Comparison of ENCODE assay signal across 8 mouse cellular contexts in the genomic region with DNA sequence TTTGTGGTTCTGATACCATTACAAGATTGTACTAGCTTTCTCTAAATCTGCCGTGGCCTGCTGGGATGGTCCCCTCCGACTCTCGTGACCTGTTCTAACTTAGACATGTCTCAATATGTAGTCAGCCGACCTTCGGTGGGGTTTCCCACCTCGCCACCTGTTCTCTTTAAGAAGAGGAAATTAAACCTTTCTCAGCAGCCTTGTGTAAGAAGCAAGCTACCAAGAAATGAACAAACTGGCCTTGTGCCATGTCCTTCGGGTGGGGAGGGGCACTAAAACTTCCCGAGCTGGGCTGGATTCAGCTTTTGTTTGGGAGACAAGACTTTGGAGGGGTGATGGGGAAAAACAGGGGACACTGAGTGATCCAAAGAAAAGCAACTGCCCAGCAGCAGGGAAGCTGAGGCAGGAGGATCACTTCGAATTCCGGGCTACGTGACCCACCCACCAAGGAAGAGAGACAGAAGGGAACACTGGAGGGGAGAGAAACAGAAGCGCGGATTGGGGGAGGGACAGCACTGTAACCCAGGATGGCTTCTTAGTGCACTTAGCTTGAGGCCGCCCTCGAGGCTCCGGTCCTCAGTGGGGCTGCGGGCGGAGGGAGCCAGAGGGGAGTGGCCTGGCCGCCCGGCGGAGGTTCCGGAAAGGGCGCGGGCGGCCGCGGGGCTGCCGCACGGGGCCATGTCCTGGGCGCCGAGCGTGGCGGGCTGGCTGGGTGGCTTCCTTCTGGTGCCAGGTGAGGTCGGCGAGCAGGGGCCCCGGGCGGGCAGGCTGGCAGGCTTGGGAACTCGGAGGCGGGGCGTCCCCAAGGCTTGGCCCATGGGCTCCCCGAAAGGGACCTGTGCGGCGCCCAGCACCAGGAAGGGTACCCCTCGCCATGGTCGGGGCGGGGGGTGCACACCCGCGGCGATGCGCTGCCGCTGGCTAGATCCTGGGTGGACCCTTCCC. TPM values are rescaled to one million over a fixed set of nuclear protein-coding genes. Genes with fewer than 3 reads are reported as not detected.
DNase-seq lines count a peak whose midpoint lies in the region; ATAC-seq and TF ChIP-seq lines count a peak whose summit lies in the region.

Il10rb (plus strand) TSS at position 525 of the 945 bp plus-strand sequence.

- peak; percentile 36; the same call in 1 of the 2 replicates for TF ChIP-seq EP300 in heart, adult 2 months (IDR thresholded peaks at IDR 0.05; ENCODE audit: insufficient read depth, low read depth, low read length)

- peak within 1 kb of the TSS; percentile 82 for H3K27ac ChIP-seq in embryonic facial prominence, embryonic 14.5 days (replicated peaks; ENCODE audit: low read depth, low read length)
- peak within 1 kb of the TSS; percentile 99 for H3K27ac ChIP-seq in heart, adult 2 months
- peak within 1 kb of the TSS; percentile 70 for H3K27ac ChIP-seq in kidney, adult 2 months (ENCODE audit: insufficient read depth, low read depth, low read length)
- peak within 1 kb of the TSS; percentile 73 for H3K27ac ChIP-seq in liver, adult 2 months (replicated peaks; ENCODE audit: insufficient read depth, low read depth, low read length)

- DNase-seq in 3T3-L1 (ENCODE audit: low read depth, low spot score) = peak; percentile 76
- peak; percentile 86 for DNase-seq in adrenal gland, postnatal 25 days
- peak; percentile 81 for DNase-seq in embryonic facial prominence, embryonic 14.5 days (ENCODE audit: low spot score)
- peak; percentile 89 to 92 for DNase-seq in heart, adult 2 months
- peak; percentile 88 for DNase-seq in kidney, adult 2 months
- DNase-seq in liver, adult 2 months (ENCODE audit: extremely low read depth, low read depth, low spot score) = peak; percentile 41
- peak; percentile 39 to 78 for DNase-seq in monocyte, adult 2 months (ENCODE audit: low read depth in 1 of 2, low spot score in 2 of 2)
- peak; percentile 90 to 92 for DNase-seq in spleen, postnatal 36 days (ENCODE audit: low spot score in 2 of 2)

- H3K4me3 ChIP-seq in embryonic facial prominence, embryonic 14.5 days (ENCODE audit: low read depth, low read length) = peak within 1 kb of the TSS; percentile 72
- H3K4me3 ChIP-seq in heart, adult 2 months = peak within 1 kb of the TSS; percentile 63
- H3K4me3 ChIP-seq in kidney, adult 2 months (ENCODE audit: insufficient read depth, low read depth, low read length) = peak within 1 kb of the TSS; percentile 65
- peak within 1 kb of the TSS; percentile 86 for H3K4me3 ChIP-seq in liver, adult 2 months (ENCODE audit: insufficient read depth, low read depth, low read length)

- peak within 1 kb of the TSS; percentile 76 for H3K4me2 ChIP-seq in embryonic facial prominence, embryonic 14.5 days (ENCODE audit: low read depth, low read length)

- no peaks in the 10 kb centered on the region for H3K79me2 ChIP-seq in heart, adult 2 months (replicated peaks; ENCODE audit: control insufficient read depth, insufficient read depth, low read length)
- H3K79me2 ChIP-seq in liver, adult 2 months (ENCODE audit: control insufficient read depth, insufficient read depth, low read length) = no peaks in the 10 kb centered on the region

- 10% methylated on average over 18 of the region's 51 CpGs for whole genome bisulfite sequencing in embryonic facial prominence, embryonic 14.5 days
- WGBS in heart, adult 2 months = 1% methylated on average over 49 of the region's 51 CpGs
- WGBS in kidney, adult 2 months = 2% methylated on average over 50 of the region's 51 CpGs
- 6% methylated on average over 51 of the region's 51 CpGs for WGBS in liver, adult 2 months

- peak; percentile 89 for ATAC-seq in embryonic facial prominence, embryonic 14.5 days (ENCODE audit: low read depth)

- TF ChIP-seq POLR2A in heart, adult 2 months (IDR thresholded peaks at IDR 0.05; ENCODE audit: insufficient read depth, low read depth, low read length) = peak; percentile 68
- TF ChIP-seq POLR2A in kidney, adult 2 months (IDR thresholded peaks at IDR 0.05; ENCODE audit: low read depth, low read length) = no peak
- TF ChIP-seq POLR2A in liver, adult 2 months (IDR thresholded peaks at IDR 0.05; ENCODE audit: extremely low read depth, insufficient read depth, low read length) = peak; percentile 33; the same call in 1 of the 2 replicates

- peaks cover 20% of the 10 kb centered on the region for H3K36me3 ChIP-seq in embryonic facial prominence, embryonic 14.5 days (ENCODE audit: control insufficient read depth, insufficient read depth, low read length)
- H3K36me3 ChIP-seq in heart, adult 2 months (ENCODE audit: control insufficient read depth, insufficient read depth, low read length) = peaks cover 31% of the 10 kb centered on the region
- no peaks in the 10 kb centered on the region for H3K36me3 ChIP-seq in kidney, adult 2 months (ENCODE audit: control insufficient read depth, insufficient read depth, low read length)
- H3K36me3 ChIP-seq in liver, adult 2 months (ENCODE audit: control insufficient read depth, insufficient read depth, low read length) = peaks cover 8% of the 10 kb centered on the region; the same call in 1 of the 2 replicates

- intact Hi-C loops in heart, adult 2 months (cut with DNase I) = loop anchor here (2.0 to 5.0 kb wide), 4 partner anchors 35 to 79 kb away; partner anchors contain the start of gene Ifnar1

- peaks cover 16% of the 10 kb centered on the region for H3K4me1 ChIP-seq in embryonic facial prominence, embryonic 14.5 days (ENCODE audit: control insufficient read depth, insufficient read depth, low read length)
- peaks cover 14% of the 10 kb centered on the region for H3K4me1 ChIP-seq in heart, adult 2 months (ENCODE audit: control insufficient read depth, insufficient read depth, low read length)
- H3K4me1 ChIP-seq in kidney, adult 2 months (ENCODE audit: control insufficient read depth, insufficient read depth, low read length) = peaks cover 7% of the 10 kb centered on the region; the same call in 1 of the 2 replicates
- peaks cover 8% of the 10 kb centered on the region for H3K4me1 ChIP-seq in liver, adult 2 months (ENCODE audit: control insufficient read depth, insufficient read depth, low read length)

- no peaks in the 10 kb centered on the region for H3K9me3 ChIP-seq in embryonic facial prominence, embryonic 14.5 days (ENCODE audit: control insufficient read depth, low read length)

- peak within 1 kb of the TSS; percentile 87 for H3K9ac ChIP-seq in embryonic facial prominence, embryonic 14.5 days (ENCODE audit: low read depth, low read length)
- H3K9ac ChIP-seq in heart, adult 2 months (ENCODE audit: low read depth, low read length) = peak within 1 kb of the TSS; percentile 94
- peak within 1 kb of the TSS; percentile 76 for H3K9ac ChIP-seq in liver, adult 2 months (ENCODE audit: low read depth, low read length)

- no peaks in the 10 kb centered on the region for H3K27me3 ChIP-seq in embryonic facial prominence, embryonic 14.5 days (replicated peaks; ENCODE audit: control insufficient read depth, insufficient read depth, low read length)
- H3K27me3 ChIP-seq in heart, adult 2 months (ENCODE audit: control insufficient read depth, insufficient read depth, low read length) = no peaks in the 10 kb centered on the region
- H3K27me3 ChIP-seq in kidney, adult 2 months (replicated peaks; ENCODE audit: control insufficient read depth, insufficient read depth, low read length) = no peaks in the 10 kb centered on the region
- no peaks in the 10 kb centered on the region for H3K27me3 ChIP-seq in liver, adult 2 months (ENCODE audit: control insufficient read depth, insufficient read depth, low read length)

- TF ChIP-seq CTCF in heart, adult 2 months (IDR thresholded peaks at IDR 0.05) = 0 out of 2 replicates have a peak, but pooled peaks have one; percentile 1
- no peak for TF ChIP-seq CTCF in kidney, adult 2 months (conservative IDR thresholded peaks at IDR 0.05; ENCODE audit: insufficient read depth, insufficient read length, low read depth, low read length)
- no peak for TF ChIP-seq CTCF in liver, adult 2 months (IDR thresholded peaks at IDR 0.05; ENCODE audit: low read depth, low read length)

RNA-seq across cellular contexts. Expression of gene Il10rb, which starts in this region (rescaled TPM):
- 281 and 313 TPM in 2 replicates for total RNA-seq in adrenal gland, postnatal 25 days (2021)
- polyA plus RNA-seq in embryonic facial prominence, embryonic 14.5 days (2014; fragmentation: Nextera tagmentation; extraction: Ambion mirVana) = 32.6 and 33.2 TPM in 2 replicates
- total RNA-seq in heart, adult 2 months (2021) = 100 to 1,000 TPM in 1 of 2 experiments, 10 to 100 TPM in 1; 98.2 to 122 TPM
- polyA plus RNA-seq in heart, adult 2 months (2012; rRNA removed) = 136 and 182 TPM in 2 replicates
- polyA plus RNA-seq in kidney, adult 2 months (2012; rRNA removed) = 65.8 and 66.0 TPM in 2 replicates
- total RNA-seq in liver, adult 2 months (2014; rRNA removed) = 7.3 and 9.5 TPM in 2 replicates
- 5.0 and 5.1 TPM in 2 replicates for polyA plus RNA-seq in liver, adult 2 months (2012; rRNA removed)

Comparison
In these comparisons a context has a peak if more than half of its experiments do, and no peak if none do; other contexts are left out.
1. Peak in every context shown above with its lines: DNase-seq, ATAC-seq, H3K4me3 ChIP-seq and H3K27ac ChIP-seq.
2. DNase-seq: peak in every context shown above with its lines; median percentile 91 in spleen, postnatal 36 days; 90 in heart, adult 2 months; 88 in kidney, adult 2 months; 86 in adrenal gland, postnatal 25 days; 81 in embryonic facial prominence, embryonic 14.5 days; 76 in 3T3-L1; 58 in monocyte, adult 2 months; 41 in liver, adult 2 months.